9 mouse cellular contexts compared by ENCODE assay signal in genomic region chr19:53502891-53503371, GRCm38 (mm10). TPM values are rescaled to one million over a fixed set of nuclear protein-coding genes. Genes with fewer than 3 reads are reported as not detected.
DNase-seq lines count a peak whose midpoint lies in the region; ATAC-seq and TF ChIP-seq lines count a peak whose summit lies in the region.
"Had no signal": no experiment of that assay in that cellular context is flagged by ENCODE, and none has a peak within 500 bp of the region (broad histone marks: within the 10 kb centered on the region; RNA-seq: fewer than 3 reads in every experiment).

No protein-coding gene starts in this region.

- peaks cover 39% of the 10 kb centered on the region for H3K4me1 ChIP-seq in olfactory bulb, adult 2 months (ENCODE audit: control insufficient read depth, insufficient read depth, low read length)
- no peaks in the 10 kb centered on the region; the same call in 1 of the 2 replicates for H3K4me1 ChIP-seq in lung, adult 2 months (ENCODE audit: control insufficient read depth, insufficient read depth, low read length)
- no peaks in the 10 kb centered on the region for H3K4me1 ChIP-seq in forebrain, embryonic 11.5 days (replicated peaks; ENCODE audit: control insufficient read depth, insufficient read depth, low read length)

- no peak overlapping the region for H3K9ac ChIP-seq in forebrain, embryonic 11.5 days (ENCODE audit: low read length)
- H3K9ac ChIP-seq: liver, embryonic 15.5 days had no signal

- H3K9me3 ChIP-seq in forebrain, embryonic 11.5 days (ENCODE audit: control insufficient read depth, low read length) = no peaks in the 10 kb centered on the region
- H3K9me3 ChIP-seq: liver, embryonic 15.5 days had no signal

- no peak overlapping the region for H3K4me2 ChIP-seq in forebrain, embryonic 11.5 days (ENCODE audit: low read depth, low read length, severe bottlenecking)
- H3K4me2 ChIP-seq: liver, embryonic 15.5 days had no signal

- DNase-seq in gastrocnemius, postnatal 25 days = peak; percentile 26
- DNase-seq in gastrocnemius, adult 18-20 months (ENCODE audit: low spot score) = no peak
- peak; percentile 54 for DNase-seq in B cell, adult 2 months
- DNase-seq in cerebellum, postnatal 25 days = peak; percentile 57 to 58
- DNase-seq in lung, adult 2 months = no peak
- no peak for DNase-seq in gastrocnemius, postnatal 36 days
- no peak for DNase-seq in forebrain, embryonic 11.5 days (ENCODE audit: low spot score)

- intact Hi-C loops in gastrocnemius, postnatal 36 days (cut with DNase I) = no loop called here

- TF ChIP-seq CTCF in olfactory bulb, adult 2 months (IDR thresholded peaks at IDR 0.05; ENCODE audit: insufficient read depth, low read depth, low read length) = no peak
- no peak for TF ChIP-seq CTCF in lung, adult 2 months (IDR thresholded peaks at IDR 0.05; ENCODE audit: insufficient read depth, low read length)

- H3K4me3 ChIP-seq in olfactory bulb, adult 2 months (ENCODE audit: insufficient read depth, low read depth, low read length) = no peak overlapping the region
- no peak overlapping the region for H3K4me3 ChIP-seq in lung, adult 2 months (replicated peaks; ENCODE audit: extremely low read depth, low read depth, low read length)
- H3K4me3 ChIP-seq in forebrain, embryonic 11.5 days (ENCODE audit: low read depth, low read length) = no peak overlapping the region
- H3K4me3 ChIP-seq: liver, embryonic 15.5 days had no signal

- H3K27me3 ChIP-seq in forebrain, embryonic 11.5 days (ENCODE audit: control insufficient read depth, insufficient read depth, low read length) = no peaks in the 10 kb centered on the region
- H3K27me3 ChIP-seq: liver, embryonic 15.5 days had no signal

- 26% methylated on average over 9 of the region's 9 CpGs for WGBS in olfactory bulb, adult 2 months
- WGBS in lung, adult 2 months = 58% methylated on average over 9 of the region's 9 CpGs
- WGBS in forebrain, embryonic 11.5 days = 64% methylated on average over 9 of the region's 9 CpGs

- H3K36me3 ChIP-seq in forebrain, embryonic 11.5 days (ENCODE audit: control insufficient read depth, insufficient read depth, low read length) = no peaks in the 10 kb centered on the region
- H3K36me3 ChIP-seq: liver, embryonic 15.5 days had no signal

- TF ChIP-seq POLR2A in olfactory bulb, adult 2 months (IDR thresholded peaks at IDR 0.05; ENCODE audit: insufficient read depth, low read depth, low read length) = no peak
- no peak for TF ChIP-seq POLR2A in lung, adult 2 months (IDR thresholded peaks at IDR 0.05; ENCODE audit: borderline replicate concordance, extremely low read depth, low read depth, low read length)

- ATAC-seq in forebrain, embryonic 11.5 days (replicated peaks; ENCODE audit: low FRiP score) = no peak

- H3K27ac ChIP-seq in olfactory bulb, adult 2 months (ENCODE audit: insufficient read depth, low read depth, low read length) = peak overlapping the region; percentile 74
- no peak overlapping the region for H3K27ac ChIP-seq in forebrain, embryonic 11.5 days (ENCODE audit: low read depth, low read length)
- H3K27ac ChIP-seq: liver, embryonic 15.5 days had no signal

RNA-seq across cellular contexts. Expression of gene Dusp5, which starts 26.0 kb away (rescaled TPM):
- total RNA-seq in gastrocnemius, postnatal 25 days (2021) = 1 to 10 TPM; 1.7 to 1.8 TPM
- 1 to 10 TPM in 1 of 2 experiments, under 1 TPM in 1; 0.84 to 1.2 TPM for total RNA-seq in gastrocnemius, adult 18-20 months (2021)
- polyA plus RNA-seq in olfactory bulb, adult 2 months (2012; ENCODE audit: insufficient read depth, insufficient read length, low replicate concordance, missing spikeins) = not detected in 2 replicates
- 10.4 and 14.0 TPM in 2 replicates for polyA plus RNA-seq in lung, adult 2 months (2012; rRNA removed)
- 1 to 10 TPM; 1.1 to 1.2 TPM for total RNA-seq in gastrocnemius, postnatal 36 days (2021)
- 4.4 and 4.5 TPM in 2 replicates for polyA plus RNA-seq in forebrain, embryonic 11.5 days (2014; fragmentation: Nextera tagmentation; extraction: Ambion mirVana)

Comparison
In these comparisons a context has a peak if more than half of its experiments do, and no peak if none do; other contexts are left out.
1. DNase-seq: peak in gastrocnemius, postnatal 25 days (single experiment), B cell, adult 2 months (2 of 2) and cerebellum, postnatal 25 days (2 of 2); none in gastrocnemius, adult 18-20 months (single experiment), lung, adult 2 months (single experiment), gastrocnemius, postnatal 36 days (0 of 2) and forebrain, embryonic 11.5 days (single experiment).